Mouse (Mus musculus): ENCODE results near the gene Nabp2.

The Nabp2 gene

GRCm38 (mm10) chr10:128411211-128412054, at the start of gene Nabp2, which contains the start of gene Rnf41:
TSS of gene Nabp2 (minus strand) at chr10:128411492.
TSS of gene Rnf41 (plus strand) at chr10:128411657.
- DNase-seq (ENCODE audit: low read depth, low spot score) = peak; percentile 98

GRCm38 (mm10) chr10:128460270-128460630, 49.0 kb upstream of the Nabp2 start:
- DNase-seq (ENCODE audit: low read depth, low spot score) = peak; percentile 21

- peak; percentile 32 for DNase-seq (ENCODE audit: low read depth, low spot score)
Observed at GRCm38 (mm10) chr10:128459409-128460269, 48.3 kb upstream of the Nabp2 start.

GRCm38 (mm10) chr10:128458719-128459408, 47.6 kb upstream of the Nabp2 start, which contains the start of gene Smarcc2:
TSS of gene Smarcc2 (plus strand) at chr10:128459248.
- peak; percentile 74 for DNase-seq (ENCODE audit: low read depth, low spot score)

- peak; percentile 90 for DNase-seq (ENCODE audit: low read depth, low spot score)
Observed at GRCm38 (mm10) chr10:128458348-128458718, 47.0 kb upstream of the Nabp2 start.

- no peak for DNase-seq (ENCODE audit: low read depth, low spot score)
Observed at GRCm38 (mm10) chr10:128457676-128458075, 46.4 kb upstream of the Nabp2 start.

- peak; percentile 86 for DNase-seq (ENCODE audit: low read depth, low spot score)
Observed at GRCm38 (mm10) chr10:128455280-128455679, 44.0 kb upstream of the Nabp2 start.

GRCm38 (mm10) chr10:128454471-128454870, 43.2 kb upstream of the Nabp2 start:
- DNase-seq (ENCODE audit: low read depth, low spot score) = no peak

- no peak for DNase-seq (ENCODE audit: low read depth, low spot score)
Observed at GRCm38 (mm10) chr10:128451014-128451413, 39.7 kb upstream of the Nabp2 start.

GRCm38 (mm10) chr10:128445407-128445806, 34.1 kb upstream of the Nabp2 start:
- no peak for DNase-seq (ENCODE audit: low read depth, low spot score)

GRCm38 (mm10) chr10:128444354-128444753, 33.1 kb upstream of the Nabp2 start:
- no peak for DNase-seq (ENCODE audit: low read depth, low spot score)

- no peak for DNase-seq (ENCODE audit: low read depth, low spot score)
Observed at GRCm38 (mm10) chr10:128442718-128443117, 31.4 kb upstream of the Nabp2 start.

GRCm38 (mm10) chr10:128441324-128442119, 30.2 kb upstream of the Nabp2 start:
- no peak for DNase-seq (ENCODE audit: low read depth, low spot score)

- DNase-seq (ENCODE audit: low read depth, low spot score) = no peak
Observed at GRCm38 (mm10) chr10:128440407-128440806, 29.1 kb upstream of the Nabp2 start.

GRCm38 (mm10) chr10:128438675-128439279, 27.5 kb upstream of the Nabp2 start:
- DNase-seq (ENCODE audit: low read depth, low spot score) = no peak

- DNase-seq (ENCODE audit: low read depth, low spot score) = no peak
Observed at GRCm38 (mm10) chr10:128436376-128436775, 25.1 kb upstream of the Nabp2 start.

- no peak for DNase-seq (ENCODE audit: low read depth, low spot score)
Observed at GRCm38 (mm10) chr10:128435873-128436272, 24.6 kb upstream of the Nabp2 start.

GRCm38 (mm10) chr10:128435186-128435823, 24.0 kb upstream of the Nabp2 start:
- no peak for DNase-seq (ENCODE audit: low read depth, low spot score)

- DNase-seq (ENCODE audit: low read depth, low spot score) = no peak
Observed at GRCm38 (mm10) chr10:128434681-128435080, 23.4 kb upstream of the Nabp2 start.

GRCm38 (mm10) chr10:128433417-128433816, 22.1 kb upstream of the Nabp2 start:
- DNase-seq (ENCODE audit: low read depth, low spot score) = no peak
